Mouse (Mus musculus): ENCODE data around the gene Clic4. TPM values are rescaled to one million over a fixed set of nuclear protein-coding genes. Genes with fewer than 3 reads are reported as not detected.
"Not testable (repeated sequence)": the region's sequence is repeated elsewhere in the genome, so short reads cannot be mapped to it uniquely, and the experiment has no call there.

Clic4 gene
- total RNA-seq, 2 experiments from 2014 or later = 31.8 to 34.1 TPM

GRCm38 (mm10) chr4:135205254-135205653, 67.4 kb downstream of the Clic4 start:
- no peak for DNase-seq (ENCODE audit: low spot score in 2 of 2)
- intact Hi-C loops (cut with DNase I) = no loop called here

DNA sequence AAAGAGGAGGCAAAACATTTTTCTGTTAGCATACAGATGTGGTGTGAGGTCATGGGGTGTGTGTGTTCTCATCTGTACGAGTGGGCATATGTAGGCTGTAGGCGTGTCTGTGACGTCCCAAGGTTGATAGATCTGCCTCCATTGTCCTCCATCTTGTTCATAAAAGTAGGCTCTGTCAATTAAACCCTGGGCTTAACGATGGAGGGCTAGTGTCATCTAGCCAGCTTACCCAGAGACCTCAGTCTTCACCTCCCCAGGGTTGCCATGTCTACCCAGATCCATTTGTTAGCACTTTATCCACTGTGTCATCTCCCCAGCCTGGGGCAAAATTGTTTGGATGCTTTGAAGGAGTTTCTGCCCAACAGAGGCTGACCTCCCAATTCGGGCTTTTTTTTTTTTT, 67.9 kb downstream of the Clic4 start:
- no peak for DNase-seq (ENCODE audit: low spot score in 2 of 2)
- intact Hi-C loops (cut with DNase I) = loop anchor here (5.0 kb wide), 1 partner anchor 52 kb away; no protein-coding TSS in a partner anchor

- intact Hi-C loops (cut with DNase I) = loop anchor here (5.0 kb wide), 1 partner anchor 52 kb away; no protein-coding TSS in a partner anchor
- DNase-seq (ENCODE audit: low spot score in 2 of 2) = no peak
These were observed 68.6 kb downstream of the Clic4 start for GRCm38 (mm10) chr4:135203806-135204560.

DNA sequence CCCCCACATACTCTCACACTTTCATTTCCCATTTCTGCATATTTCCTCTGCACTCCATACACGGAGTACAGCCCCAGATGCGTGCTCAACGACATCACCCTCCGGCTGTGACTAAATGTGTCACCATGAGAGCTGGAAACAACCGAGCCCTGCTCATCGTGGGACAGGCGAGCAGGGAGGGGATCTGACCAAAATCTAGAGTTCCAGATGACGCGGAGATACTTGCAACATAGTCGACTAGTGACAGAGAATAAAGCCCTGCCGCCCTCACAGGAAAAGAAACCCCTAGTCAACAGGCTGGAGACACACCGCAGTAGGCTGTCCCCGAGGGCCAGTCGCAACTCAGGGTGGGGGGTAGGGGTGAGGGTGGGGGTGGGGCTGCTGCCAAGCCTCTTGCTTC, 69.3 kb downstream of the Clic4 start:
- intact Hi-C loops (cut with DNase I) = loop anchor here (5.0 kb wide), 1 partner anchor 51 kb away; no protein-coding TSS in a partner anchor

DNA sequence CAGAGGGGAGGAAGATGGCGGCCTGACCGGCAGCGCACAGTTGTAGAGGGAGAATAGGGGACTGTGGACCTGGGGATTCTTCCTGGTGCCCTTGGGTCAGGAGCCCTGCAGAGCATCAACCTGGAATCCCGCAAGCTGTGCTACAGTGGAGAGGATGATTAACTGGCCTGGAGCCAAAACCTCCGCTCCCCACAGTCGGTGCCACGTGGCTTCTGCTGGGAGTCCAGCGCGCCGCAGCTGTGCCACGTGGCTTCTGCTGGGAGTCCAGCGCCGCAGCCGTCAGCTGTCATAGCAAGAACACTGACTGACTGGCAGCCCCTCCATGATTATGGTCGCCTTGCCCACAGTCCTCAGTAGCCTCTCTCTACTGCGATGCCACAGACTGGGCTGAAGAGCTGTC, 70.8 kb downstream of the Clic4 start:
- no peak for DNase-seq (ENCODE audit: low spot score in 2 of 2)
- intact Hi-C loops (cut with DNase I) = loop anchor here (5.0 kb wide), 1 partner anchor 49 kb away; no protein-coding TSS in a partner anchor

More for the DNA sequence above, 69.3 kb downstream of the Clic4 start:
- DNase-seq (ENCODE audit: low spot score in 2 of 2) = no peak

DNA sequence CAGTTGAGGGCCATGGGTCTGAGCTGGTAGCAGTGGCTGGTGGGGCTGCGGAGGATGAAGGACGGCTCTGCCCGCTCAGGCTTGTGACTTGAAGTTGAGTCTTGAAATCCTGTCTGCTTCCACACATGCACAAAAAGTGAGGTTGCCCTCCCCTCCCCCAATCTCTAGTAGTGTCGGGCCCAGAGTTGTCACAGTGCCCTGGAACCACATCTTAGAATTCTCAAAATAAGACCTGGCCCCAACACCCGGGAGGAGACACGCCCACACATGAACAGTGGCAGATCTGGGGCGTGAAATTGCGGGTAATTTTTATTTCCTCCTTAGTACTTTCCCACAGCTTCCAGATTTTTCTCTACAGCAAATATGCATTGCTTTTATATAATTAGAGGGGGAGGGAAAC, 74.8 kb downstream of the Clic4 start:
- DNase-seq (ENCODE audit: low spot score in 2 of 2) = peak in 1 of 2 experiments; percentile 17
- intact Hi-C loops (cut with DNase I) = no loop called here

GRCm38 (mm10) chr4:135192841-135193240, 79.8 kb downstream of the Clic4 start:
- intact Hi-C loops (cut with DNase I) = no loop called here
- DNase-seq (ENCODE audit: low spot score in 2 of 2) = no peak

DNA sequence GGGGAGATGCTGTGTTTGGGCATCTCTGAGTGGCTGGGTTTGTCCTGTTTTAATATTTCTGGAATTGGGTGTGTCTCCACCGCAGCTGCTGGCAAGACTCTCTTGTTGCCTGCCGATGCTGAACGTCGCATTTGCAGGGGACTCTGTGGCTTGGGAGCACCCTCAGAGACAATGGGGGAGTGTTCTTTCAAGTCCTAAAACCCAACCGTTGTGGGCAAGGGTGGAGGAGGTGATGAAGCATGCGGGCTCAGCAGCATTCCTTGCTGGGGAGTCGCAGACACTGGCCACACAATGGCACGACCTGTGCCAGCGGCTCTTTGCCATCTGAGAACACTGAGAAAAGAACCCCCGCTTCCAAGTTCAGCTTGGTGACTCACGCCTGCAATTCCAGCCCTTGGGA, 81.0 kb downstream of the Clic4 start:
- no peak for DNase-seq (ENCODE audit: low spot score in 2 of 2)
- intact Hi-C loops (cut with DNase I) = no loop called here

DNA sequence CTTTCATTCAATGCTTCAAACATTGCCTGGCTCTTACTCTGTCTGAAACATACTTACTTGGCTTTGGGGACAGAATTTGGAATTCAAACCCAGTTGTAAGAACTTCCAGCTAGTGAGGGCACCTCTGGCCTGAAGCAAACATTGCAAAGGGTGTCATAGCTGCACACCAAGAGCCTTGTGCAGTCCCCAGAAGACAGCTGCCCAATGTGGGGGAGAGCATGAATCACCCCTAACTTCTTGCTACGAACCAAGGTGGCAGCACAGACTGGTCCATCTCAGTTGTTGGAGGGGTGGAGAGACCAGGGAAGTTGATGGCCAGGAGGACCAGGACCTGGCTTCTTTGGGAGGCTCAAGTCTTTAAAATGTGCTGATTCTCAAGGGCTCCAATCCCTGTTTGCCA, 81.4 kb downstream of the Clic4 start:
- DNase-seq (ENCODE audit: low spot score in 2 of 2) = no peak
- intact Hi-C loops (cut with DNase I) = no loop called here

- intact Hi-C loops (cut with DNase I) = no loop called here
These were observed 82.2 kb downstream of the Clic4 start for GRCm38 (mm10) chr4:135190364-135190763.

DNA sequence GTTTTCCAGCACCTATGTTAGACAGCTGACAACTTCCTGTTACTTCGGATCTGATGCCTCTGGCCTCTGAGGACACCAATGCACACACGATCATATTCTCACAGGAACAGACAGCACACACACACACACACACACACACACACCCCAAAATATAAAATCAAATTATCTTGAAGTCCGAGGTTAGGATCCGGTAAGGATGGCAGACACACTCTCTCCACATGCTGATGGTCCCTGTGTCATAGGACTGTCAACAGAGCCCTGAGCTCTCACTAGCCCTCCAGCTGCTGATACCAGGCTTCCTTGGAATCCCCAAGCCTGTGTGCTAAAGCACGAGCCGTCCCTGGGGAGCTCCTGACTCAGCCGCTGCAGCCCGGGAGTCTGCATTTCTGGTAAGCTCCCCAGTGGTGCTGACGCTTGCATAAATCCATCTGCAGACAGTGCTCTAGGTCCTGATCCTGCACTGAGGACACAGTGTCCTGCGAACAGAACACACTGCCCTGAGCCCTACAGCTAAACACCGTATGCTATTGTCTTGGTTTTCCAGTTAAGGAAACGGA, 83.1 kb downstream of the Clic4 start:
- no peak for DNase-seq (ENCODE audit: low spot score in 2 of 2)
- intact Hi-C loops (cut with DNase I) = no loop called here

More at GRCm38 (mm10) chr4:135190364-135190763, 82.2 kb downstream of the Clic4 start:
- DNase-seq (ENCODE audit: low spot score in 2 of 2) = no peak

DNA sequence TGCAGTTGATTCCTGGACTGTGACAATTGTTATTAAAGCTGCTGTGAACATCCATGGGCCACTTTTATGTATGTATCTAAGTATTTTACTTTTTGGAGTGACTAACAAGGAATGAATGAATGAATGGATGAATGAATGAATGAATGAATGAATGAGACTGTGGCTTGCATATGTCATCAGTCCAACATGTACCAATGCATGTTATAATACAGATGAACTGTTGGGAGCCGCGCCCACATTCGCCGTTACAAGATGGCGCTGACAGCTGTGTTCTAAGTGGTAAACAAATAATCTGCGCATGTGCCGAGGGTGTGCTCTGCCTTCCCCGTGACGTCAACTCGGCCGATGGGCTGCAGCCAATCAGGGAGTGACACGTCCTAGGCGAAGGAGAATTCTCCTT, 88.3 kb downstream of the Clic4 start:
- DNase-seq (ENCODE audit: low spot score in 2 of 2); intact Hi-C loops (cut with DNase I): not testable (repeated sequence)

GRCm38 (mm10) chr4:135181819-135182218, 90.8 kb downstream of the Clic4 start:
- intact Hi-C loops (cut with DNase I) = no loop called here
- DNase-seq (ENCODE audit: low spot score in 2 of 2) = no peak

DNA sequence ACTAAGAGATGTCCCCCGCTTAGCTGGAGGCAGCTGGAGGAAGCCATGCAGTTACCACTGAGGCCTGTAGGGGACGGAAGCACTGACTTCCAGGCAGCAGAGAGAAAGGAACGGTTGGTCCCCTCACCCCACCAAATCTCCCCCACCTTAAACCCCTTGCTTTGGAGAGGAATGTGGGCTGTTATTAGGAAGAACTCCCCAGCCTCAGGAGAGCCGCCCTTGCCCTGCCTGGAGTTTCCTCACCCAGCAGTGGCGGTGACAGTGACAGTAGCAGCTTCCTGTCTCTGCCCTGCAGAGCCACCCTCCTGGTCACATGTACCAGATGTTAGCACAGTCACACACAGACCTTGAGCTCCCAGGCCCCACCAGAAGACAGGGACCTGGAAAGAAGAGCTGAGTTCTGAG, 93.5 kb downstream of the Clic4 start:
- intact Hi-C loops (cut with DNase I) = no loop called here
- DNase-seq (ENCODE audit: low spot score in 2 of 2) = no peak

DNA sequence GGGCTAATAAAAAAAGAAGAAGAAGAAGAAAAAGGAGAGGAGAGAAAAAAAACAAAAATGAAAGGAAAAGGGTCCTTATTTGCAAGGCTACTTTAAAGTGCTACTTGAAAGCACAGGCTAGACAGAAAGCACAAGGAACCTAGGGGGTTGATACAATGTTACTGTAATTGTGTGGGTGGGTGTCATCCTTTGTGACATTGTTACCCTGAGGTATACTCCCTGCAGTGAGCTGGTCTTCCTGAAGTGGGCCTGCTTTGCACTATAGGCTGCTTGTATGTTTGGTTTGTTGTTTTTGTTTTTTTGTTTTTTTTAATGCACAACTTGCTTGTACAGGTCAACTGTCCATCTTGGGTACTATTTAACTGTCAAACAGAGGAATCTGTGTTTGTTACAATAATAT, 95.0 kb downstream of the Clic4 start:
- intact Hi-C loops (cut with DNase I) = no loop called here
- DNase-seq (ENCODE audit: low spot score in 2 of 2) = no peak

DNA sequence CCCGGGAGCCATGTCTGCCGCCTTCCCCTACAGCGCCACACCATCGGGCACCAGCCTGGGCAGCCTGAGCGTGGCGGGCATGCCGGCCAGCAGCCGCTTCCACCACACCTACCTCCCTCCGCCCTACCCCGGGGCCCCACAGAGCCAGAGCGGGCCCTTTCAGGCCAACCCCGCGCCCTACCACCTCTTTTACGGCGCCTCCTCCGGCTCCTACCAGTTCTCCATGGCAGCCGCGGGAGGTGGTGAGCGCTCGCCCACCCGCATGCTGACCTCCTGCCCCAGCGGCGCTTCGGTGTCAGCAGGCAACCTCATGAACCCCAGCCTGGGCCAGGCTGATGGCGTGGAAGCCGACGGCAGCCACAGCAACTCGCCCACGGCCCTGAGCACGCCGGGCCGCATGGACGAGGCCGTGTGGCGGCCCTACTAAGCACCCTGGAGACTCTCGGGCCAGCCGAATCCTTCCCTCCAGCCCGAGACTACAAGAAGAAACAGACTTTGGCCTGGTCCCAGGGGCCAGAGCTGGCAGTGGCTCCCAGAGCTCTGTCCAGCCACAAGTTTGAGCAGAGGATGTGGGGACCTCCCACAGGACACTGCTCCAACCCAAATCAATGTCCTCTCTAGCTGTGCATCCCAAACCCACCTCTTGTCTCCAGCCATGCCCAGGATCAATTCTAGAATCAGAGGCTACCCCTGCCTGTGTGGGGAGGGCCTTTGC, 97.1 kb downstream of the Clic4 start:
- intact Hi-C loops (cut with DNase I) = no loop called here

DNA sequence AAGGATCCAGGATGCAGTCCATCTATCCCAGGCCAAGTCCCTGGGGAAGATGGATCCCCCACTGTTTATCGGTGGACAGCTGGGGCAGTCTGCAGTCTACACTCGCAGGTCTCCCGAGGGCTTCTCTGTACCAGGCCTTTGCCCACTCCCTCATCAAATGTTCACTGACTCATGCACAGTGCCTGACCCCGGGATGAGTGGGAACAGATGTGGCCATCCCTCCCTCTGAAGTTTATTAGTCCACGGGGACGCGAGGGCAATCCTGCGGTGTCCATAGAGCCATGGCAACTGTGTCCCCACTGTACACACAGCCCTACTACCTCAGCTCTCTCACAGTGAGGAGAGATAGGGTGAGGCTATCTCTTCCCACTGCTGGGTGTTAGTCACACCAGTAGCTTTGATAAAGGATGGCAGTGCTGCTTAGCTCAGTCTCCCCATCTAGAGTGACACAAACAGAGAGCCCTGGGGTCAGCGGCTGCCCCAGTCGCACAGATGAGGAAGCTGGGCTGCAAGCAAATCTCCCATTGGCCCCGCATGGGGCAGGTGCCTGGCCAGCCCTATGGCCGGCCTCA, 101.2 kb downstream of the Clic4 start:
- intact Hi-C loops (cut with DNase I) = no loop called here
- no peak for DNase-seq (ENCODE audit: low spot score in 2 of 2)

More for the DNA sequence above, 97.1 kb downstream of the Clic4 start:
- no peak for DNase-seq (ENCODE audit: low spot score in 2 of 2)

- intact Hi-C loops (cut with DNase I) = no loop called here
- no peak for DNase-seq (ENCODE audit: low spot score in 2 of 2)
These were observed 103.1 kb downstream of the Clic4 start for GRCm38 (mm10) chr4:135169501-135169900.

GRCm38 (mm10) chr4:135169096-135169495, 103.5 kb downstream of the Clic4 start:
- DNase-seq (ENCODE audit: low spot score in 2 of 2) = no peak
- intact Hi-C loops (cut with DNase I) = no loop called here

DNA sequence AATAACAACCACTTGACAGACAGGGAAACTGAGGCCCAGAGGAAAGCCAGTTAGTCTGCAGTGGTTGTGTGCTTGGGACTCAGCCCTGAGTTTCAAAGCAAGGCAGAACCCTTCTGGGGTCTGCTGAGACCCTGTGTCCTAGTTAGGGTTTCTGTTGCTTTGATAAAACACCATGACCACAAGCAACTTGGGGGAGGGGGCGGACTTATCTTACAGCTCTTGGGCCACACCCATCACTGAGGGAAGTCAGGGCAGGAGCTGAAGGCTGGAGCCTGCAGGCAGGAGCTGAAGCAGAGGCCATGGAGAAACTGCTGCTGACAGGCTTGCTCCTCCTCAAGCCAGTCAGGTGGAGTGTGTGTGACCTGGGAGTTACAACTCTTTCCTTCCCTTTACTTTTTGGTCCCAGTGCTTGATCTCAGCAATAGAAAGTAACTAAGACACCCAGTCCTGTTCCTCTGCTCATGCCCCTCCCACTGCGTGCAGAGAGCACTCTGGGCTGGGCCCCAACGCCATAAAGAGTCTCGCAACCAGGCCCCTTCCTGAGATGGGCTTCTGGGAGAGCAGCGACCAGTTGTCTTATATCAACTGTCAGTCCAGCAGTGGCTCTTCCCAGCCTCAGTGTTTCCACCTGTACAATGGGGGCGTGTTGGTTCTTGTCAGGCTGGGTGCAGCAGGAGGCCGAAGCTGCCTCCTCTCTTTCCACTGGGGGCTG, 104.6 kb downstream of the Clic4 start:
- no peak for DNase-seq (ENCODE audit: low spot score in 2 of 2)
- intact Hi-C loops (cut with DNase I) = no loop called here

Measured in left cerebral cortex, postnatal 25 days (tissue).